Mouse (Mus musculus) heart, embryonic 14.5 days (tissue): Measurements from ENCODE around the gene Tpcn2. TPM values are rescaled to one million over a fixed set of nuclear protein-coding genes. Genes with fewer than 3 reads are reported as not detected.
A peak's percentile ranks its signal among the peaks of the same experiment; 100 is the strongest.

ENCODE experiments used
- ATAC-seq: fragments of 200-750 bp; cut with Nextera tagmentation; 2 replicates; pipeline ENCODE4 v1.8.0; 2017; ENCODE audit warnings: low read depth, moderate TSS enrichment; ENCODE audit not compliant: insufficient number of reproducible peaks, insufficient read depth, low FRiP score
- H3K27ac ChIP-seq, 2 experiments: fragments of 200-500 bp in 1 of 2; fragments of 300-500 bp in 1 of 2; sonication (generic) in 1 of 2; replicated peaks in 1 of 2; 2 replicates each; pipeline ENCODE4 v1.5.1; 2012 to 2014; ENCODE audit warnings: low read depth in 2 of 2, low read length in 2 of 2, control low read depth in 1 of 2, mild to moderate bottlenecking in 1 of 2, mixed read lengths in 1 of 2; ENCODE audit not compliant: control insufficient read depth in 1 of 2, insufficient read depth in 1 of 2
- H3K27me3 ChIP-seq: fragments of 300-500 bp; sonication (generic); 2 replicates; pipeline ENCODE4 v1.6.1; 2014; ENCODE audit warnings: mild to moderate bottlenecking, low read length, control low read depth; ENCODE audit not compliant: control insufficient read depth, insufficient read depth
- H3K36me3 ChIP-seq: fragments of 300-500 bp; sonication (generic); 2 replicates; pipeline ENCODE4 v1.6.1; 2014; ENCODE audit warnings: mild to moderate bottlenecking, control low read depth, low read length, mixed read lengths; ENCODE audit not compliant: control insufficient read depth, insufficient read depth
- H3K4me1 ChIP-seq, 2 experiments: fragments of 200-500 bp in 1 of 2; fragments of 300-500 bp in 1 of 2; sonication (generic) in 1 of 2; 2 replicates each; pipeline ENCODE4 v1.6.1; 2012 to 2014; ENCODE audit warnings: low read length in 2 of 2, control low read depth in 1 of 2, mixed read lengths in 1 of 2; ENCODE audit not compliant: control insufficient read depth in 2 of 2, insufficient read depth in 2 of 2
- H3K4me2 ChIP-seq: fragments of 300-500 bp; sonication (generic); 2 replicates; pipeline ENCODE4 v1.6.1; 2014; ENCODE audit warnings: mild to moderate bottlenecking, low read length
- H3K4me3 ChIP-seq, 2 experiments: fragments of 200-500 bp in 1 of 2; fragments of 300-500 bp in 1 of 2; sonication (generic) in 1 of 2; 2 replicates each; pipeline ENCODE4 v1.5.1; 2012 to 2014; ENCODE audit warnings: low read length in 2 of 2, mild to moderate bottlenecking in 2 of 2, control low read depth in 1 of 2, low read depth in 1 of 2, moderate library complexity in 1 of 2; ENCODE audit not compliant: control insufficient read depth in 1 of 2, insufficient read depth in 1 of 2
- H3K9ac ChIP-seq: fragments of 300-500 bp; sonication (generic); 2 replicates; pipeline ENCODE4 v1.6.1; 2014; ENCODE audit warnings: mild to moderate bottlenecking, low read length
- H3K9me3 ChIP-seq: fragments of 300-500 bp; sonication (generic); 2 replicates; pipeline ENCODE4 v1.6.1; 2016; ENCODE audit warnings: low read length, control low read depth; ENCODE audit not compliant: control insufficient read depth
- WGBS: fragments of 180-500 bp; shearing (Covaris S2); extraction: QIAGEN DNeasy Blood & Tissue Kit; methylation state at CpG from one replicate; pipeline ENCODE4 v1.1.7; 2014; 5-methylcytosine and 5-hydroxymethylcytosine counted together
- polyA plus RNA-seq: library from polyadenylated mRNA; unstranded; fragments of >200 nt; fragmentation: Nextera tagmentation; extraction: Ambion mirVana; gene quantifications from 2 replicates; pipeline ENCODE4 v1.2.1, GENCODE M21; 2014

Tpcn2 gene
- polyA plus RNA-seq, 1 experiment from 2014 or later, result 2.4 TPM

DNA sequence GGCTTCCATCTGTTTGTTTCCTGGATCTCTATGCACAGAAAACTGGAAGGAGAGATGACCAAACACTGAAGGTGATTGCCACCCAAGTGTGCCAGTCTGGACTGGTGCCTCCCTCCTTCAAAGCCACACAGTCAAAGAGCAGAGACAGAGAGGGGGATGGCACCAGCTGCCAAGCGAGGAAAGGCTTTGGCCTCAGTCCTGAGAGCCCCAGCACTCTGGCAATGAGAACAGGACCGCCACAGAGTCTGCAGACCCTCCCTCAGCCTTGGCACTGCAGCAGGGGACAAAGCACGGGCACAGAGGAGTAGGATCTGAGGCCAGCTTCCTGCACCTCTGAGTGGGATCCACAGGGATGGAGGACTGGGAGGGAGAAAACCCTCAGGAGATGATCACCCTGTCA, 114.1 kb downstream of the Tpcn2 start:
- ATAC-seq, result no peak
- WGBS, result 60% methylated on average over 3 of the region's 3 CpGs
- H3K4me2 ChIP-seq, result no peak overlapping the region
- H3K9me3 ChIP-seq, result no peaks in the 10 kb centered on the region
- H3K9ac ChIP-seq, result no peak overlapping the region
- H3K27me3 ChIP-seq, result no peaks in the 10 kb centered on the region
- H3K4me3 ChIP-seq, result no peak overlapping the region
- H3K36me3 ChIP-seq, result no peaks in the 10 kb centered on the region
- H3K4me1 ChIP-seq, result peaks cover 0 to 4% of the 10 kb centered on the region in 2 experiments; a peak in 1 of 4 replicates
- no peak overlapping the region for H3K27ac ChIP-seq

DNA sequence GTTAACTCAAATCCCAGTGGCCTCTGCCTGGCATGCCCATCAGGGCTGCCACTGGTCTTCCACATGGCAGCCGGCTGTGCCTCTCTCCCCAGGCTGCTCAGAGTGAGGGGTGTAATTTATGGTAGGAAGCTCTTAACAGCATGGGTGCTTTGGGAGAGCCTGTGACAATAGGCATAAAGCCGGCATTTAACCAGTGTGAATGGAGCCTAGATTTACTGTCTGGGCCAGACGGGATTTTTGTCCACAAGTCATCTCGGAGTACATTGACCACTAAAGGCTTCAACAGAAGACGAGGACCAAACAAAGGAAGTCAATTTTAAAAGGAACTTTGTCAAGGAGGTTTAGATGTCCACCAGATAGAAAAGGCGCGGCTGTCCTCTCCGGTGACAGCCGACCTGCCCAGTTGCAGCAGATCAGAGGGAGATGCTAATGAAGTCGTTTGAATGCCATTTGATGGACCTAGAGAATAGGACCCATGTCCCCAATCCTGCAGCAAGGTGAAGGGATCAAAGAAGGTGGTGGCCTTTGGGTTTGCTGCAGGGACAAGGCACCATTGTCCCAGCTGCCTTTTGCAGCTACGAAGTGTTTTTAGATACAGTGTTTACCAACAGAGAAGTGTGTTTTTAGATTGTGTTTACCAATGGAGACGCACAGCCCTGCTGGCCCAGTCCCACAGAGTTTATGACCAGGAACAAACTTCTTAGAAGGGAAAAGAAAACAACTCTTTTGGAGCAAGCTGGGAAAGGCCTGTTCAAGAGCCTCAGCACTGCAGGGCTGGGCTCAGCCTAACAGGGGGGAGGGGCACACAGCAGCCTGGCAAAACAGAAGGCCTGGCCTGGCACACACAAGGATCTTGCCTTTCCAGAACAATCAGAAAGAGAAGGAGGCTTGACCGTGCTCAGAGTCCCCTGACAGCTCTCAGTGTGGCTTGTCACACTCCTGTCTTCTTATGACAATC, 124.2 kb downstream of the Tpcn2 start:
- Histone ChIP-seq H3K27ac (peak overlapping the region; percentile 22 to 26; a peak in 3 of 4 replicates), H3K36me3 (no peaks in the 10 kb centered on the region), H3K9me3 (no peaks in the 10 kb centered on the region), H3K9ac (peak overlapping the region; percentile 42; the same call in 1 of the 2 replicates), H3K27me3 (no peaks in the 10 kb centered on the region), H3K4me1 (peaks cover 10 to 12% of the 10 kb centered on the region in 2 experiments), H3K4me2 (no peak overlapping the region), H3K4me3 (no peak overlapping the region)
- WGBS, result 64% methylated on average over 13 of the region's 13 CpGs
- no peak for ATAC-seq

DNA sequence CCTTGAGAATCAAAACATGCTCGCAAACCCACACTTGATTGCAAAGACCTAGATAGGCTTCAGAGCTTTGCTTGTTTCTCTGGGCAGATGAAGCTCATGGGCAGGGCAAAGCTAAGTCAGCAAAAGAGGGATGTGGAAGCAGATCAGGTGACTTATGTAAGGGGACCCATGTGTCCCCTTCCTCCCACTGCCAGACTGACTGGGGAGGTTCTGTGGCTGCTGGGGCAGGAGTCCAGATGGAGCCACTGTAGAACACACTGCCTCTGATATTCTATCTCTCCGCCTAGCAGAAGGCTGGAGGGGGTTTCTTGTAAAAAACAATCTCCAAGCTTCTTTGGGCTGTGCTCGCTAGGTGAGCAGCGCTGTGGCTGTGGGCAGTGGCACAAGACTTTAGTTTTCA, 128.1 kb downstream of the Tpcn2 start:
- WGBS, result 75% methylated on average over 4 of the region's 4 CpGs
- H3K9me3 ChIP-seq, result no peaks in the 10 kb centered on the region
- H3K36me3 ChIP-seq, result no peaks in the 10 kb centered on the region
- ATAC-seq, result no peak
- no peak overlapping the region for H3K4me3 ChIP-seq
- H3K4me1 ChIP-seq, result peaks cover 10 to 12% of the 10 kb centered on the region in 2 experiments
- H3K4me2 ChIP-seq, result no peak overlapping the region
- H3K27me3 ChIP-seq, result no peaks in the 10 kb centered on the region
- no peak overlapping the region for H3K9ac ChIP-seq
- no peak overlapping the region for H3K27ac ChIP-seq

DNA sequence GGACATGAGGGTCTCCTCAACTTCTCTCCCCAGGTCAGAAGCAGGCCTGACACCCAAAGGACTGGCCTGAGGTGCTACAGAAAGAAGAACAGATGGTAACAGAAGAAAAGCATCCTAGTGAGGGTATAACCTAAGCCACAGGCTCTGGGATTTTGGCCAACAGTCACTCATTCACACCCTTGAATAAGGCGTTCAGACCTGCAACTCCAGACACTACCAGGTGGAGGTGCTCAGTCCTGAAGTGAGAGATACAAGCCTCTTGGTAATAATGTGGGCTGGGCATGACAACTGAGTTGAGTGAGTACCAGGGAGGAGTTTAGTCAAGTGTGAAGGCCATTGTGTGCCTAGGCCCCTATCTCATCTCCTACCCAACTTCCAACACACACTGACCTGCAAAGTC, 129.7 kb downstream of the Tpcn2 start:
- Histone ChIP-seq H3K27ac (no peak overlapping the region), H3K4me2 (no peak overlapping the region), H3K9ac (no peak overlapping the region), H3K27me3 (no peaks in the 10 kb centered on the region), H3K4me3 (no peak overlapping the region), H3K4me1 (no peaks in the 10 kb centered on the region), H3K9me3 (no peaks in the 10 kb centered on the region), H3K36me3 (no peaks in the 10 kb centered on the region)
- ATAC-seq, result no peak
- WGBS, result 55% methylated on average over 1 of the region's 1 CpGs

DNA sequence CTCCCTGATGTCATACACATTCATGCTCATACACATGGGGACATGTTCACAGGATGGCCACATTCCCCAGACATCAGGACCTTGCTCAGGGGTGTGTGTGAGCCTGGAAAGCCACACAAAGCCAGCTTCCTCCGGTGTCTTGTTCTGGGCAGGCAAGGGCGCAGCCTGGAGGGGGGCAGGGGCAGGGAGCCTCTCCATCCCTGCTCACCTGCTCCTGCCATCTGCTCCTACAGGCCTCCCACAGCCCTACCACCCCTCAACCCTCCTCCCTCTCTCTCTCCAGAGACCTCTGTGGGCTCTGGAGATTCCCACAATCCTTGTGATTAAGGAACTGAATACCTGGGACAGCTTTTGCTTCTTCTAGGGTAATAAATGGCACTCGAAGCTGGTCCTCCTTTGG, 132.0 kb downstream of the Tpcn2 start:
- no peak for ATAC-seq
- Histone ChIP-seq H3K4me2 (no peak overlapping the region), H3K4me3 (no peak overlapping the region), H3K27ac (no peak overlapping the region), H3K9ac (no peak overlapping the region), H3K4me1 (no peaks in the 10 kb centered on the region), H3K27me3 (no peaks in the 10 kb centered on the region), H3K9me3 (no peaks in the 10 kb centered on the region), H3K36me3 (no peaks in the 10 kb centered on the region)
- 65% methylated on average over 3 of the region's 3 CpGs for WGBS

- Histone ChIP-seq H3K4me3 (no peak overlapping the region), H3K36me3 (no peaks in the 10 kb centered on the region), H3K27ac (no peak overlapping the region), H3K4me2 (no peak overlapping the region), H3K4me1 (no peaks in the 10 kb centered on the region), H3K27me3 (no peaks in the 10 kb centered on the region), H3K9ac (no peak overlapping the region), H3K9me3 (no peaks in the 10 kb centered on the region)
- ATAC-seq, result no peak
- WGBS, result 72% methylated on average over 4 of the region's 4 CpGs
These were observed 134.9 kb downstream of the Tpcn2 start for GRCm38 (mm10) chr7:145148902-145149301.

DNA sequence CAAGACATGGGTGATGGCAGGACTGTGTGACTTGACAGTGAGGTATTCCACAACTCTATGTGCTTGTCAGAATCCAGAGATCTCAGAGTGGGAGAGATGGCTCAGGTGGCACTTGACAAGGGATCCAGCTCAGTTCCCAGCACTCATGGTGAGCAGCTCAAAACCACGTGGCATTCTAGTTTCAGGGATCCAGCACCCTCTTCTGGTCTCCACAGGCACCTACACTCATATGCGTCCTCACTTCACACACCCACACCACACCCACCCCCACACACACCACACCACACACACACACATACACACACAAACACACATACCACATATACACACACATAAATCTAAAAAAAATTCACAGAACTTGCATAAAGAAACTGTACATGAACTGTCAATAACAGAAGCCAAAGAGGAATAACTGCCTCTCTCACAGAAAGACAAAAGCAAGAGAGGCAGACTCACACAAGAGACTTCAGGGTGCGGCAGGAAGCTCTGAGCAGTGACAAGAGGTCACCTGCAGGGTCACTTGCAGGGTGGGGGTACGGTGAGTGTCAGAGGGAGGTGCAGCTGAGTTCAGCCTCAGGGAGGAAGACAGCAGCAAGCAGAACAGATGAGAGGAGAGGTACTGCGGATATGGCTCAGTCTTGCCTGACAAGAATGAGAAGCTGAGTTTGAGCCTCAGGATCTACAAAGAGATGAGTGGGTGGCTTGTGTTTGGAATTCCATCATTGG, 135.7 kb downstream of the Tpcn2 start:
- H3K4me3 ChIP-seq, result no peak overlapping the region
- no peak for ATAC-seq
- no peaks in the 10 kb centered on the region for H3K27me3 ChIP-seq
- H3K9ac ChIP-seq, result no peak overlapping the region
- no peak overlapping the region for H3K4me2 ChIP-seq
- no peak overlapping the region for H3K27ac ChIP-seq
- WGBS, result 80% methylated on average over 5 of the region's 5 CpGs
- no peaks in the 10 kb centered on the region for H3K9me3 ChIP-seq
- no peaks in the 10 kb centered on the region for H3K36me3 ChIP-seq
- no peaks in the 10 kb centered on the region for H3K4me1 ChIP-seq
